Mouse (Mus musculus) limb, embryonic 12.5 days (tissue): ENCODE measurements around the gene Ppa2. TPM values are rescaled to one million over a fixed set of nuclear protein-coding genes. Genes with fewer than 3 reads are reported as not detected.

ENCODE experiments used
- ATAC-seq: fragments of 200-750 bp; cut with Nextera tagmentation; 2 replicates; pipeline ENCODE4 v1.8.0; 2017; ENCODE audit warnings: low read depth, moderate TSS enrichment; ENCODE audit not compliant: insufficient number of reproducible peaks, insufficient read depth, low FRiP score, low TSS enrichment
- H3K27ac ChIP-seq: fragments of 300-500 bp; sonication (generic); 2 replicates; pipeline ENCODE4 v1.5.1; 2016; ENCODE audit warnings: mild to moderate bottlenecking, moderate library complexity
- H3K27me3 ChIP-seq: fragments of 300-500 bp; sonication (generic); 2 replicates; pipeline ENCODE4 v1.6.1; 2016; ENCODE audit warnings: mild to moderate bottlenecking, moderate library complexity
- H3K36me3 ChIP-seq: fragments of 300-500 bp; sonication (generic); 2 replicates; pipeline ENCODE4 v1.6.1; 2016; ENCODE audit warnings: mild to moderate bottlenecking, moderate library complexity
- H3K4me1 ChIP-seq: fragments of 300-500 bp; sonication (generic); replicated peaks from 2 replicates; pipeline ENCODE4 v1.6.1; 2016
- H3K4me2 ChIP-seq: fragments of 300-500 bp; sonication (generic); 2 replicates; pipeline ENCODE4 v1.6.1; 2016; ENCODE audit warnings: mild to moderate bottlenecking, moderate library complexity
- H3K4me3 ChIP-seq: fragments of 300-500 bp; sonication (generic); replicated peaks from 2 replicates; pipeline ENCODE4 v1.5.1; 2016; ENCODE audit warnings: mild to moderate bottlenecking
- H3K9ac ChIP-seq: fragments of 300-500 bp; sonication (generic); replicated peaks from 2 replicates; pipeline ENCODE4 v1.6.1; 2016; ENCODE audit warnings: mild to moderate bottlenecking, moderate library complexity
- H3K9me3 ChIP-seq: fragments of 300-500 bp; sonication (generic); 2 replicates; pipeline ENCODE4 v1.6.1; 2016; ENCODE audit warnings: mild to moderate bottlenecking, moderate library complexity
- WGBS: fragments of 180-500 bp; shearing (Covaris S2); methylation state at CpG from one replicate; pipeline ENCODE4 v1.1.7; 2016; 5-methylcytosine and 5-hydroxymethylcytosine counted together
- polyA plus RNA-seq: library from polyadenylated mRNA; unstranded; fragments of >200 nt; fragmentation: Nextera tagmentation; extraction: Ambion mirVana; gene quantifications from 2 replicates; pipeline ENCODE4 v1.2.1, GENCODE M21; 2016

Gene Ppa2
- 84.9 and 86.0 TPM in 2 replicates for polyA plus RNA-seq

- H3K27me3 ChIP-seq: no peaks in the 10 kb centered on the region
- H3K36me3 ChIP-seq: peaks cover 3% of the 10 kb centered on the region; the same call in 1 of the 2 replicates
- 0 out of 2 replicates have a peak, but pooled peaks cover 4% of the 10 kb centered on the region for H3K4me1 ChIP-seq
- peak within 1 kb of the TSS; percentile 99 for H3K27ac ChIP-seq
- H3K4me3 ChIP-seq: peak within 1 kb of the TSS; percentile 75
- WGBS: under 1% methylated on average over 93 of the region's 95 CpGs
- peak within 1 kb of the TSS; percentile 61 for H3K4me2 ChIP-seq
- ATAC-seq: peak; percentile 94
- H3K9ac ChIP-seq: peak within 1 kb of the TSS; percentile 95
- H3K9me3 ChIP-seq: peaks cover 7% of the 10 kb centered on the region; the same call in 1 of the 2 replicates
Observed at GRCm38 (mm10) chr3:133309954-133310808, at the start of gene Ppa2. Gene Ppa2 (plus strand): TSS chr3:133310110.

- Histone ChIP-seq H3K4me3 (no peak overlapping the region), H3K36me3 (no peaks in the 10 kb centered on the region), H3K27ac (no peak overlapping the region), H3K9ac (no peak overlapping the region), H3K4me1 (no peaks in the 10 kb centered on the region), H3K27me3 (no peaks in the 10 kb centered on the region), H3K9me3 (peaks cover 4% of the 10 kb centered on the region; the same call in 1 of the 2 replicates), H3K4me2 (no peak overlapping the region)
- ATAC-seq: no peak
- WGBS: 13% methylated on average over 3 of the region's 3 CpGs
Observed at GRCm38 (mm10) chr3:133271887-133272286, 38.0 kb upstream of the Ppa2 start.

- Histone ChIP-seq H3K4me1 (no peaks in the 10 kb centered on the region), H3K36me3 (no peaks in the 10 kb centered on the region), H3K4me3 (no peak overlapping the region), H3K27ac (no peak overlapping the region), H3K4me2 (no peak overlapping the region), H3K9ac (no peak overlapping the region), H3K9me3 (no peaks in the 10 kb centered on the region), H3K27me3 (no peaks in the 10 kb centered on the region)
- no peak for ATAC-seq
- WGBS: 57% methylated on average over 5 of the region's 5 CpGs
Observed at GRCm38 (mm10) chr3:133284587-133284986, 25.3 kb upstream of the Ppa2 start.

- Histone ChIP-seq H3K27me3 (no peaks in the 10 kb centered on the region), H3K9ac (no peak overlapping the region), H3K4me2 (no peak overlapping the region), H3K27ac (no peak overlapping the region), H3K4me1 (no peaks in the 10 kb centered on the region), H3K9me3 (0 out of 2 replicates have a peak, but pooled peaks cover 3% of the 10 kb centered on the region), H3K4me3 (no peak overlapping the region), H3K36me3 (no peaks in the 10 kb centered on the region)
- 87% methylated on average over 2 of the region's 2 CpGs for WGBS
- ATAC-seq: no peak
Observed at GRCm38 (mm10) chr3:133288795-133289194, 21.1 kb upstream of the Ppa2 start.

- H3K9ac ChIP-seq: no peak overlapping the region
- H3K27ac ChIP-seq: no peak overlapping the region
- no peaks in the 10 kb centered on the region for H3K4me1 ChIP-seq
- no peak overlapping the region for H3K4me2 ChIP-seq
- WGBS: 84% methylated on average over 3 of the region's 3 CpGs
- peaks cover 10% of the 10 kb centered on the region; the same call in 1 of the 2 replicates for H3K9me3 ChIP-seq
- no peak for ATAC-seq
- H3K27me3 ChIP-seq: no peaks in the 10 kb centered on the region
- no peak overlapping the region for H3K4me3 ChIP-seq
- H3K36me3 ChIP-seq: no peaks in the 10 kb centered on the region
Observed at GRCm38 (mm10) chr3:133304328-133304727, 5.6 kb upstream of the Ppa2 start.

- peaks cover 7% of the 10 kb centered on the region; the same call in 1 of the 2 replicates for H3K9me3 ChIP-seq
- no peak overlapping the region for H3K4me3 ChIP-seq
- no peak overlapping the region for H3K4me2 ChIP-seq
- 0 out of 2 replicates have a peak, but pooled peaks cover 4% of the 10 kb centered on the region for H3K4me1 ChIP-seq
- H3K9ac ChIP-seq: no peak overlapping the region
- 94% methylated on average over 3 of the region's 3 CpGs for WGBS
- no peak for ATAC-seq
- H3K27ac ChIP-seq: no peak overlapping the region
- H3K36me3 ChIP-seq: peaks cover 3% of the 10 kb centered on the region; the same call in 1 of the 2 replicates
- H3K27me3 ChIP-seq: no peaks in the 10 kb centered on the region
Observed at GRCm38 (mm10) chr3:133308361-133308760, 1.5 kb upstream of the Ppa2 start.

- Histone ChIP-seq H3K4me2 (no peak overlapping the region), H3K27ac (no peak overlapping the region)
Observed at GRCm38 (mm10) chr3:133309359-133309758, 551 bp upstream of the Ppa2 start.

GRCm38 (mm10) chr3:133310809-133311179, 884 bp downstream of the Ppa2 start:
- WGBS: 22% methylated on average over 14 of the region's 14 CpGs
- H3K36me3 ChIP-seq: peaks cover 3% of the 10 kb centered on the region; the same call in 1 of the 2 replicates
- 0 out of 2 replicates have a peak, but pooled peaks cover 4% of the 10 kb centered on the region for H3K4me1 ChIP-seq
- H3K4me2 ChIP-seq: peak overlapping the region; percentile 61
- peaks cover 7% of the 10 kb centered on the region; the same call in 1 of the 2 replicates for H3K9me3 ChIP-seq
- H3K4me3 ChIP-seq: peak overlapping the region; percentile 75
- ATAC-seq: 0 out of 2 replicates have a peak, but pooled peaks have one; percentile 22
- peak overlapping the region; percentile 99 for H3K27ac ChIP-seq
- peak overlapping the region; percentile 95 for H3K9ac ChIP-seq
- no peaks in the 10 kb centered on the region for H3K27me3 ChIP-seq

More at GRCm38 (mm10) chr3:133309359-133309758, 551 bp upstream of the Ppa2 start:
- no peak for ATAC-seq
- Histone ChIP-seq H3K27me3 (no peaks in the 10 kb centered on the region), H3K36me3 (peaks cover 3% of the 10 kb centered on the region; the same call in 1 of the 2 replicates), H3K9ac (no peak overlapping the region), H3K4me1 (0 out of 2 replicates have a peak, but pooled peaks cover 4% of the 10 kb centered on the region), H3K4me3 (peak overlapping the region; percentile 75; the same call in 1 of the 2 replicates), H3K9me3 (peaks cover 7% of the 10 kb centered on the region; the same call in 1 of the 2 replicates)
- WGBS: 92% methylated on average over 7 of the region's 7 CpGs

GRCm38 (mm10) chr3:133312331-133312730, 2.4 kb downstream of the Ppa2 start:
- Histone ChIP-seq H3K27ac (no peak overlapping the region), H3K4me3 (no peak overlapping the region), H3K9me3 (peaks cover 4% of the 10 kb centered on the region; the same call in 1 of the 2 replicates), H3K9ac (no peak overlapping the region), H3K36me3 (peaks cover 3% of the 10 kb centered on the region; the same call in 1 of the 2 replicates), H3K27me3 (no peaks in the 10 kb centered on the region), H3K4me2 (no peak overlapping the region), H3K4me1 (0 out of 2 replicates have a peak, but pooled peaks cover 4% of the 10 kb centered on the region)
- 95% methylated on average over 3 of the region's 3 CpGs for WGBS
- no peak for ATAC-seq

- Histone ChIP-seq H3K27ac (no peak overlapping the region), H3K4me1 (0 out of 2 replicates have a peak, but pooled peaks cover 4% of the 10 kb centered on the region), H3K4me2 (no peak overlapping the region), H3K9ac (no peak overlapping the region), H3K36me3 (peaks cover 3% of the 10 kb centered on the region; the same call in 1 of the 2 replicates), H3K27me3 (no peaks in the 10 kb centered on the region), H3K9me3 (peaks cover 4% of the 10 kb centered on the region; the same call in 1 of the 2 replicates), H3K4me3 (no peak overlapping the region)
- no peak for ATAC-seq
- 89% methylated on average over 6 of the region's 6 CpGs for WGBS
Observed at GRCm38 (mm10) chr3:133312850-133313249, 2.9 kb downstream of the Ppa2 start.
